21 mouse cellular contexts compared by ENCODE assay signal in the genomic region with DNA sequence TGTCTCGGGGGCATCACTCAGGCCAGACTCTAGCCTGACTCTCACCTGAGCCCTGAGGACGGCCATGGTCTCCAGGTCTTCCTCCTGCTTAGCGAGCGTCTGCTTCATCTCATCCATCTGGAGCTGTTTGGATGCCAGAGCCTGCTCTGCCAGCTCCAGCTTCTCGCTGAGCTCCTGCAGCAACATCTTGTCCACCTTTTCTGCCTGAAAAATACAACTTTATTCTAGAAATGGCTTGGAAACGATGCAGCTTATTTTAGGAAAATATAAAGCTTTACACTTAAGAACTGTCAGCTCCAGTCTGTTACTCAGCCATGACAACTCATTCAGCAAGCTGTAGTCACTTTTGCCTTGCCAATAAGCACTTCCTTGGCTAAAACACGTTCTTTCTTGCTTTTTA. TPM values are rescaled to one million over a fixed set of nuclear protein-coding genes. Genes with fewer than 3 reads are reported as not detected.
A peak's percentile ranks its signal among the peaks of the same experiment; 100 is the strongest.
DNase-seq lines count a peak whose midpoint lies in the region; ATAC-seq lines count a peak whose summit lies in the region.
"Had no signal": no experiment of that assay in that cellular context is flagged by ENCODE, and none has a peak within 500 bp of the region (broad histone marks: within the 10 kb centered on the region; RNA-seq: fewer than 3 reads in every experiment).

No protein-coding gene starts in this region.

- no peaks in the 10 kb centered on the region for H3K9me3 ChIP-seq in midbrain, embryonic 14.5 days (ENCODE audit: control insufficient read depth, low read length)
- H3K9me3 ChIP-seq: limb, embryonic 12.5 days; megakaryocyte, embryonic 14.5 days; neural tube, embryonic 13.5 days; stomach, embryonic 15.5 days had no signal

- no peak overlapping the region for H3K4me3 ChIP-seq in midbrain, embryonic 14.5 days (replicated peaks; ENCODE audit: low read depth, low read length)
- H3K4me3 ChIP-seq: gastrocnemius, adult 2 months; limb, embryonic 12.5 days; megakaryocyte, embryonic 14.5 days; neural tube, embryonic 13.5 days; stomach, embryonic 15.5 days had no signal

- peak; percentile 18 to 45 for DNase-seq in frontal cortex, adult 2 months (ENCODE audit: extremely low spot score in 1 of 2, low spot score in 1 of 2)
- no peak for DNase-seq in frontal cortex, postnatal 25 days (ENCODE audit: low spot score in 2 of 2)
- peak; percentile 28 for DNase-seq in brain, embryonic 18.5 days (ENCODE audit: low read depth, low spot score)
- DNase-seq in cerebellum, adult 9-10 months: peak; percentile 67
- peak; percentile 50 for DNase-seq in right cerebral cortex, adult 18-20 months
- no peak for DNase-seq in midbrain, embryonic 14.5 days
- DNase-seq in spleen, postnatal 36 days (ENCODE audit: low spot score in 2 of 2): no peak
- DNase-seq in gastrocnemius, postnatal 10 days: no peak
- DNase-seq: adrenal gland, postnatal 10 days; gastrocnemius, adult 2 months; heart, postnatal 10 days; lung, postnatal 10 days had no signal

- H3K36me3 ChIP-seq in midbrain, embryonic 14.5 days (ENCODE audit: control insufficient read depth, insufficient read depth, low read length): no peaks in the 10 kb centered on the region
- H3K36me3 ChIP-seq: limb, embryonic 12.5 days; neural tube, embryonic 13.5 days; stomach, embryonic 15.5 days had no signal

- H3K27me3 ChIP-seq in midbrain, embryonic 14.5 days (ENCODE audit: control insufficient read depth, insufficient read depth, low read length): no peaks in the 10 kb centered on the region
- H3K27me3 ChIP-seq: limb, embryonic 12.5 days; megakaryocyte, embryonic 14.5 days; neural tube, embryonic 13.5 days; stomach, embryonic 15.5 days had no signal

- ATAC-seq in midbrain, embryonic 14.5 days (ENCODE audit: low FRiP score, low TSS enrichment): no peak
- ATAC-seq: intestine, postnatal 0 days had no signal

- no peak overlapping the region for H3K9ac ChIP-seq in midbrain, embryonic 14.5 days (replicated peaks; ENCODE audit: low read length)
- H3K9ac ChIP-seq: hindbrain, embryonic 14.5 days; limb, embryonic 12.5 days; liver, embryonic 14.5 days; neural tube, embryonic 13.5 days; stomach, embryonic 15.5 days had no signal

- no peak overlapping the region for H3K27ac ChIP-seq in midbrain, embryonic 14.5 days (replicated peaks; ENCODE audit: low read depth, low read length)
- H3K27ac ChIP-seq: gastrocnemius, adult 2 months; hindbrain, embryonic 14.5 days; kidney, postnatal 0 days; limb, embryonic 12.5 days; liver, embryonic 14.5 days; neural tube, embryonic 13.5 days; stomach, embryonic 15.5 days had no signal

- no peak overlapping the region for H3K4me2 ChIP-seq in midbrain, embryonic 14.5 days (ENCODE audit: low read length)
- H3K4me2 ChIP-seq: hindbrain, embryonic 14.5 days; limb, embryonic 12.5 days; neural tube, embryonic 13.5 days; stomach, embryonic 15.5 days had no signal

- H3K4me1 ChIP-seq in midbrain, embryonic 14.5 days (ENCODE audit: control insufficient read depth, insufficient read depth, low read length): no peaks in the 10 kb centered on the region
- H3K4me1 ChIP-seq: limb, embryonic 12.5 days; neural tube, embryonic 13.5 days had no signal

- whole genome bisulfite sequencing in midbrain, embryonic 14.5 days: 84% methylated on average over 7 of the region's 7 CpGs

RNA-seq across cellular contexts. Expression of a gene that starts 18.6 kb away (rescaled TPM):
- polyA plus RNA-seq in frontal cortex, adult 2 months (2012; rRNA removed): 2.1 and 2.2 TPM in 2 replicates
- polyA plus RNA-seq in midbrain, embryonic 14.5 days (2014; fragmentation: Nextera tagmentation; extraction: Ambion mirVana): 2.8 and 6.5 TPM in 2 replicates
- total RNA-seq in gastrocnemius, postnatal 10 days (2021): 1 to 10 TPM; 2.3 to 4.7 TPM

RNA-seq across cellular contexts. Expression of a gene that starts 32.6 kb away (rescaled TPM):
- 11.7 and 13.5 TPM in 2 replicates for polyA plus RNA-seq in frontal cortex, adult 2 months (2012; rRNA removed)
- 12.1 and 13.6 TPM in 2 replicates for polyA plus RNA-seq in midbrain, embryonic 14.5 days (2014; fragmentation: Nextera tagmentation; extraction: Ambion mirVana)
- total RNA-seq in gastrocnemius, postnatal 10 days (2021): 10 to 100 TPM; 23.5 to 26.4 TPM

RNA-seq across cellular contexts. Expression of a gene that starts 55.3 kb away (rescaled TPM):
- polyA plus RNA-seq in frontal cortex, adult 2 months (2012; rRNA removed): 1.5 and 2.0 TPM in 2 replicates
- 0.71 and 1.5 TPM in 2 replicates for polyA plus RNA-seq in midbrain, embryonic 14.5 days (2014; fragmentation: Nextera tagmentation; extraction: Ambion mirVana)
- under 1 TPM in 1 of 2 experiments, not detected in 1; 0.75 TPM for total RNA-seq in gastrocnemius, postnatal 10 days (2021)
- total RNA-seq: adrenal gland, postnatal 10 days; gastrocnemius, adult 2 months; heart, adult 8-10 months had no signal
- polyA plus RNA-seq: intestine, postnatal 0 days; kidney, postnatal 0 days; limb, embryonic 12.5 days; liver, embryonic 14.5 days; neural tube, embryonic 13.5 days; stomach, embryonic 15.5 days had no signal

Comparison
In these comparisons a context has a peak if more than half of its experiments do, and no peak if none do; other contexts are left out.
1. DNase-seq: peak in frontal cortex, adult 2 months (2 of 2), brain, embryonic 18.5 days (single experiment), cerebellum, adult 9-10 months (single experiment) and right cerebral cortex, adult 18-20 months (single experiment); none in frontal cortex, postnatal 25 days (0 of 2), midbrain, embryonic 14.5 days (single experiment), spleen, postnatal 36 days (0 of 2) and gastrocnemius, postnatal 10 days (single experiment).